Mouse (Mus musculus): ENCODE measurements around the gene Get4.

- TF ChIP-seq CTCF (IDR thresholded peaks at IDR 0.05; ENCODE audit: borderline replicate concordance, insufficient read depth, low read length) (no peak), POLR2A (IDR thresholded peaks at IDR 0.05; ENCODE audit: low read depth, low read length) (no peak)
These were observed 57.8 kb downstream of the Get4 start for GRCm38 (mm10) chr5:139309946-139310345.

Measured in embryonic fibroblast, embryonic 13.5 days (primary cell).